Mouse (Mus musculus) natural killer cell, adult 2 months (primary cell): ENCODE measurements around the gene Gm5426.

Experiments used
- DNase-seq, 2 experiments: peaks; one replicate each; pipeline ENCODE4 v3.0.0; 2022; ENCODE audit warnings: low spot score in 2 of 2

The Gm5426 gene

DNA sequence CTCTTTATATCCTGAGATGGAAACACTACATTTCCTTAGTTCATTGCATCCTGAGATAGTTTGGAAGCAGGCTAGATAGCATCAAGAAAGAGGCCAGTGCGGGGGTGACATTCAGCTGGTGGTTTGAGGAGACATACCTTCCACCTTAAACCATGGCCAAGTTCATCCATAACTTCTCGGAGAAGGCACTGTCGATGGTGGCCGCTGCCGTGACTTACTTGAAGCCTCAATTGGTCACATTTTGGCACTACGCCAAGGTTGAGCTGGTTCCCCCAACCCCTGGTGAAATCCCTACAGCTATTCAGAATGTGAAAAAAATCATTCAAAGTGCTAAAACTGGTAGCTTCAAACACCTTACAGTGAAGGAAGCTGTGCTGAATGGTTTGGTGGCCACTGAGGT, at the start of gene Gm5426:
Gene Gm5426, plus strand, starts transcription at position 153 of the 400 bp plus-strand sequence.
- peak; percentile 20 to 30 for DNase-seq

DNA sequence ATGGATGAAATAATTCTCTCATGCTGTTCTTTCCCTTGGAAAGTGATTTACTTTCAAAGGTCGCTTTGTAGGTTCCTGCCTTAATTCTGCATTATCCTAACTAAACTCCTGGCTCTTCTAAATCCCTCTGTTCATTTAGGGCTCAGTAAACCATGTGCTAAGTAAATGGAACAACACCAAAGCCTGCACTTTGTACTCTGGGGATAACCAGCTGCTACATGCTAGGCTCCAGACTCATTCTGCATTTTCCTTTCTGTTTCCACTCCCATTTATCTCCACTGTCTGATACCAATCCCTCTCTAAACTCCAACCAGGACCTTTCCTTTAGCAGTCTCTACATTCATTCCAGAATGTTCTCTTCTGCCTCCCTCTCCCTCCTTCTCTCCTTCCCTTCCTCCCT, 46.7 kb upstream of the Gm5426 start:
- no peak for DNase-seq

DNA sequence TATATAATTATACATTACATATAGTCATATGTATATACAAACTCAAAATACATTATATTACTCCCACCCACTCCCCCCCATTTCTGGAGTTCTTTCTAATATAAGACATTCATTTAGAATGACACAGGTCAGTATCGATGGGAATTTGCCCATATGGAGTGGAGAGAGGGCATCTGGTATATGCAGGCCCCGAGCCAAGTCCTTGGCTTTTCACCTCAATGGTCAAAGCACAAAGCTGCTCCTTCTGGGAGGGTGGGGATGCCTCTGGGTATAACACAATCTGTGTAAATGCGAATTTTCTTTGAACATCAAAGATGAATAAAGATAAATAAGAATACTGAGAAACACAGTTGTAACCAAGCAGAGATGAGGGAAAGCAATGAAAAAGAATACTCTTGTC, 46.0 kb upstream of the Gm5426 start:
- DNase-seq, result no peak

DNA sequence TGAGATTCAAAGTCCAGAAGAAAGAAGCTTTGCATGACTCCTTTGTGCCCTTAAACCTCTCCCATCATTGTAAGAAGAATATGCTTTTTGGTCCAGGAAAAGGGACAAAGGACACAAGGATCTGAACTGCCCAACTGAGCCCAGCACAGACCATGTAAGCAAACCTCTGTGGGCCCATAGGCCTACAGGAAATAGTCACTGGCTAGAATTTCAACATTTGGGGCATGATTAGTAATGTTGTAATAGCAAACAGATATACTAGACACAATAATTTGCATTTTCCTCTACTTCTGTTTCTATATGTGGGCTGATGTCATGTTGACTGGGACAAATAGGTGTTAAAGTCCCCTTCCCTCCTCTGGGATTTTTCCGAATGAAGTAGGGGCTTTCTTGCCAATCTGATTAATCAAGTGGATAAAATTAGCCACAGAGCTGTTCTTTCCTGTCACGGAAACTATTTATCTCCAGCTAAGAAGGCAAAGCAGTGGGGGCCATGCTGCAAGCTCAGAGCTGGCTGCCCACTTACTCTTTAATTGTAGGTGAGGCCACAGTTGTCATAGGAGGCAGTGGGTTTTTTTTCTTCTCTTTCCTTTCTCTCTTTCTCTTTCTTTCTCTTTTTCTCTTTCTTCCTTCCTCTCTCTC, 42.4 kb upstream of the Gm5426 start:
- no peak for DNase-seq

DNA sequence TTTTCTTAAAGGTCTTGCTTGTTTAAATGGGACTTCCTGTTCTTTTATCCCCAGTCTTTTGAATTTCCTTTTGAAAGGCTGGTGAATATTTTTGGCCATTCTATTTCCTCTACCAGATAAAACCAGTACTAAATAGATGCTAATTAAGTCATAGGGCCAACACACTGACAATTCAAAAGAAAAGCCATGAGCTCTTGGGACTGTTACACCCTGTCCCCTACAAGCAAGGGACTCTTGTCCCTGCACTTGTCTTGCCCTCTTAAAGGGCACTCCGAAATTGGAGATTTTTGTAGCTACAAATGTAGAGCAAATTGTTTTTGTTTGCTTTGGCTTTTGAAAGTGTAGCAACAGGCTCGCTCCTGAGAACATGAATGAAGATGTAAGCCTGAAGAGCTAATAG, 41.8 kb upstream of the Gm5426 start:
- no peak for DNase-seq

DNA sequence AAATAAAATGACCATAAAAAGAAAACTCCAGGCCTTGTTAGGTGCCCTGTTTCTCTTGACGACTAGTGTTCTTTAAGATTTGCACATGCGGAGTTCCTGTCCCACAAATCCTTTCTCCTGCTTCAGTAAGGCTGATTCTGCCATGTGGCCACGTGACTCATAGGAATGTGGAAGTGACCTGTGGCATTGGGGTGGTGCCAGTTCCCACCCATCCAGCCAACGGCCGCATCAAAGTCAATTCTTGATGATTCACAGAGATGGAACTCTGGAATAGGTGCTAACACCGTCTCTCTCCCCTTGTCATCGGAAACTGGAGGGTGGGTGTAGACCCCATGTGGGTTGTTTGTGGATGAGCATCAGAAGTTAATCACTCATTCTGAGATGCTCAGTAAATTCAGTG, 39.7 kb upstream of the Gm5426 start:
- no peak for DNase-seq

DNA sequence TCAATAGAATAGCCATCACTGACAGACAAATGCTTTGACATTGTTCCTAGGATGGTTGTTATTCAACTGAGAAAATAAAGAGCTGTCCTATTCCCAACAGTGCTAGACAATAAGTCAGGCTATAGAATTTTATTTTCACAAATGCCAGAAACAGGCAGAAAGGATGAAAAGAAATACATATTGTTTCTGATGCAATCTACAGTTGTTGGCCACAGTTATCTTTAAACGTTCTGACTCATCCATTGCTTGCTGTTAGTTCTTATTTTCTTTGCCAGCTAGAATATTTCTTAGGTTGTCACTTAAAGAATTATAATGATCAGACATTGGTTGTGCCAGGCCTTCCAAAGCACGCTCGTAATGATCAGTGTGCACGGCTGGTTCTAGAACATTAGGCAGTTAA, 35.4 kb upstream of the Gm5426 start:
- no peak for DNase-seq

DNA sequence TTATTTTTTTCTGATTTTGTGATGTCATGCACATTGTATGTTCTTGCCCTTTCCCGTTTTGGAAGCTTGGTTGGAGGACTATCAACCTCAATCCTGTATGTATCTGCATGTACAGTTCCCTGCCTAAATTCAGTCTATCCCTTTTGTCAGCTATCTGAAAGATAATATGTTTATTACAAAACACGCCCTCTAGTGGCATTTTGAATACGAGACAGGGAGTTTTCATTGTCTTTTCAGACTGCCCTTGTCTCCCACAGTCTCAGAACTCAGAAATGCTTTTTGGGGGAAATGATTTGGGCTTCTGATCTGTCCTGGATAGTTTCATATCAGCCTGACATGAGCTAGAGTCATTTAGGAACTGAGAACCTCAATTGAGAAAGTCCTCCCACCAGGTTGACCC, 32.2 kb upstream of the Gm5426 start:
- DNase-seq, result no peak

DNA sequence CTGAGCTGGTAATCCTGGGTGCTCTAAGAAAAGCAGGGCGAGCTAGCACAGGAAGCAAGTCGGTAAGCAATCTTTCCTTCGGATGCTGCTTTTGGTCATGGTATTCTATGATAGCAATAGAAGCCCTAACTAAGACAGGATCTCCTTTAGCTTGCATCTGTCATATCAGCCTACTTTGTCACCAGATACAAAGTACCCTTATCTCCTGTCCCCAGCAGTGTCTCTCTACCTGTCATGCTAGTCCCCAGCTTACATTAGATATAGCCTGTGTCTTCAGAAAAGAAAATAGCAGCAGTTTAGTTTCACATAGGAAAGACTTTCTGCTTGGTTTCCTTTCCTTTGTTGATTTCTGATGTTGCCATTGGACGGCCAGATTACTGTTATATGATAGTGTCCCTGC, 31.8 kb upstream of the Gm5426 start:
- DNase-seq, result no peak

DNA sequence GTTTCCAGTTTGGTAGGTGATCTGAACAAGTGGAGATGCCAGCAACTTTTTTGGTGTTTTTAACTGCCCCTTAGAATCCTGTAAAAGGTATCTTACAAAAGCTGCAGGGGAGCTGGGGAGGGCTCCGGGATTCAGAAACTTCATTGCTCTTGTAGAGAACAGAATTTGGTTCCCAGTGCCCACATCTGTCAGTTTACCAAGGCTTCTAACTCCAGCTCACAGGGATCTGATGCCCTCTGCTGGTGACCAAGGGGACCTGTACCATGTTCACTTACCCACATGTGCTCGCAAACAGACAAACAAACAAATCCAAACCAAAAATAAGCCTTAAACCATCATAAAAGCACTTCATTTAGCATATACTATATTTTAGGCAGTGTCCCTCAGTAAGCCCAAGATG, 31.3 kb upstream of the Gm5426 start:
- DNase-seq, result no peak

DNA sequence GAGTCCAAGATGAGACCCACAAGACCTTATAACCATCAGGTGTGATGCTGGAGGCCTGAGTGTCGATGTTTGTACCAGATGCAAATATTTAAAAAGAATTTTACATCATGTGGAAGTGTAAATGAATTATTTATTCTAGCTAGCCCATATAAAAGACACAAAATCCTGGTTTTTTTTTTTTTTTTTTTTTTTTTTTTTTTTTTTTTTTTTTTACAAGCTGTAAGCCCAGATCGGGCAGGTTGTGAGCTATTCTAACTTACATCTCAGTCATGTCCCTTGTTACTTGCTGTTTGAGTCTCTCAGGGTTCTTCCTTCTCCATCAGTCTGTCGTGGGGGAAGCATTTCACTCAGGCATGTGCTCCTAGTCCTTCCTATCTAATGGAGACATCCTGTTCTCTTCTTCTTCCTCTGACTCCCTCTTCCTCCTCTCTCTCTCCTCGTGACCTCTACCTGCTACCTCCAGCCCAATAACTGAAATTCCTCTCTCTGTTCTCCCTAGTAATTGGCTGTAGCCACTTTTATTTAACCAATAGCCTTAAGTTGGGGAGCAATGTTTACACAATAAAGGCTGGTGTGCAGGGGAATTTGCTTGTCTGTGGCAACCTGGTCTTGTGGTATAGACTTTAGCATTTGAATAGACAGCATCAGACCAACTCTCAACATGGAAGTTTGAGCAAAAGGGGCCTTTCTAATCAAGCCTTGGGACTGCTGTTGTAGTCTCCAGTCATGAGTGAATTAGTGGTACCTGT, 29.3 kb upstream of the Gm5426 start:
- DNase-seq, result no peak

DNA sequence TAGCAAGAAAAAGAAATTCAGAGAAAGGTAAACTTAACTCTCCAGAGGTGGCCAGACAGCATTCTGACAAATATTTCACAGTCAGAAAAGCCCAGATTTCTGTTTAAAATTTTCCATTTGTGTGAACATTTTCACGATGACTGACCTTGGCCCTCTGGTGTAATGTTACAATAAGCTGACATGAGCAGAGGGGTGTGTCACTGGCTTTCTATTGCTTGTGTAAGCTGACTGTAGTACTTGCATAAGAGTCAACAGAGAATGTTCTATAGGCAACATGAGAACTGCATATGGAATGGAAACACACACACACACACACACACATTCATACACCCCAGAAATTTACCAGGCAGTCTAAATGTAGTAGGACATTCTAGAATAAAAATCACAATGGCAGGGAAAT, 28.6 kb upstream of the Gm5426 start:
- DNase-seq, result no peak

DNA sequence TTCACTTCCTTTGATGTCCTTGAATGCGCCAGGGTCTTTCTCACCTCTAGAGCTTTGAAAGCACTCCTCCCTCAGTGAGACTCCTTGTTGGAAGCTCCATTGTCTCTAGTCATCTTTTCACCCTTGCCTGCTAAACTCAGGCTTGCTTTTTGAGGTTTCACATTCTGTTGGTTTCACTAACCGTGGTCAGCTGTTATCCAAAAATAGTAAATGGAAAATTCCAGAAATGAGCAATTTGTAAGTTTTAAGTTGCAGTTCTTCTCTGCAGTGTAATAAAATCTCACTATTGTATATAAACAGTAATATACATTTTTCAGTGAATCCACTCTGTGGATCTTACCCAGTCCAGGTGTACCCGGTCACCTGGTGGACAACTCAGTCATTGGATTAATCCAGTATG, 21.1 kb upstream of the Gm5426 start:
- no peak for DNase-seq

DNA sequence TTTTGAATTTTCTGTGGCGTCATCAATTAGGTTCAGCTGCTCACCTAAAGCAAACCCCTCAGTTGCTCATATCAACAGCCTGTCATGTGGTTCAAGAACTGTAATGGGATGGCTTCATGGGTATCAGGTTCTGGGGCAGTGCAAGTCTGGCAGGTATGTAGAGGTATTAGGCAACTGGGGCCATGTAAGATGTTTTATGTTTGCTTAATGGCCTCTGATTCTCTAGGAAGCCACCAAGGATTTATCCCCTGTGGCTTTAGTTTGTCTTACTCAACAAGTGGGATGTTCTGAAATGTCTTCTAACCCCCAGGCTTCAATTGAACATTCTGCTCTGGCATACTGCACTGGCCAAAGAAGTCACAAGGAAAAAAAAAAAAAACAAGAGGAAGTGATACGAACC, 15.6 kb upstream of the Gm5426 start:
- no peak for DNase-seq

DNA sequence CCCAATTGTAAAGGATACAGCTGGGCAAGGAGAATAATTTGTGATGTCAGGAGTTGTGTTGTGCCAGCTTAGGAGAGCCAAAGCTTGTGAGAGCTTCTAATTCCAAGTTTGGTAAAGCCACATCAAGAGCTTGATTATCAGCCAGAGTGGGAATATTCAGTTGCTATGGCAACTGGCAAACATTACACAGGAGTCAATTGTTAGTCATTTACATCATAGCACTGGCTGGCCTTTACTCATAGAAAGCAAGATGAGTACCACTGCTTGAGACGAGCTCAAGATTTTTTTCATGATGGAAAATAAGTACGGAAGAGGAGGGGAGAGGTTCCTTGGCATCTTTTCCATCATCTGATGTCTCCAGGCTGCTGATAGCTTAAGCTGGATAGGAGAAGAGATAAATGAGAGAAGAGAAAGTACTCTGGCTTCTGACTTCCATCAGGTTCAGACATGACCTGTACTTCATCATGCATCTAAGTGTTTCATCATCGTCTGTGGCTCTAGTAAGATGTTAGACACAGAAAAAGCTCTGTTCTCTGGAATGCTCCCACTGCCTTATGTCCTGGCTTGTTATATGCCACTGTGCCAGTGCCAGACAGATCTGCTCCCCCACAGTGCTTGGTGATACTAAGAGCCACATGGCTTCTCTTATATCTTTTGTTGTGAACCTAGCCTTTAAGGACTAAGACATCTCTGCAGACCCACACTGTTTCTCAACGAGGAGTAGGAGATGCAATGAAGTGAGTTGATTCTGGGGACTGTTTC, 15.0 kb upstream of the Gm5426 start:
- no peak for DNase-seq

DNA sequence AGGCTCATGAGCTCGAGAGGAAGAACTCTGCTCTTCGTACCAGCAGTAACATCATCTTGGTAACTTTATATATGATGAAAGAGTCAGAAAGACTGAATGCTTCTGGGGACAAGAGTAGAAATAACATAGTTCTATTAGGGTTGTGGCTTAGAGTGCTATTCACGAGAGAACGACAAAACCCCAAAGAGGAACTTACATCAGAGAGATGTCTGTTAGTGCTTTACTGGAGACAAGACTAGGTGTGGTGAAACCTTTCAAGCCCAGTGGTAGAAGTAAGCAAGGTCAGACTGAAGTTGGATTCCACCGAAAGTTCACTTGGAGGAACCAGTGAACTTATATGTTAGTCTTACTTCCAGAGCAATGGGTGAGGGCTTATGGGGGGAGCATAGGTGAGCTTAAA, 12.5 kb upstream of the Gm5426 start:
- no peak for DNase-seq

DNA sequence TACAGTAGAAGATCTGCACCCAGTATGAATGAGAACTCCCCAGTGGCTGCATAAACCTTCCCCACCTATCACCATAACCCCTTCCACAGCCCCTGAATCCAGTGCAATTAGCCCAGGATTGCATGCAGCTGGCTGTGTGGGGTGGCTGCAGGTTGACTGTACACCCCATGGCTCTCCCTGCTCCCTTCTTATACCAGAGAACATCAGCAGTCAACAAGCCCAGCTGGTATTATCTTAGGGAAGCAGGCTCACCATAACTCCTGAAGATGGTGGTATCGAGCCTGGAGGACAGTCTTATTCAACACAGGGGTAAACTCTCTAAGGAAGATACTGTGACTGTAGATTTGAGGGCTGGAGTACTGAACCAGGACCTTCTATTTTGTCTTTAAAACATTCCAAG, 12.1 kb upstream of the Gm5426 start:
- DNase-seq, result no peak

DNA sequence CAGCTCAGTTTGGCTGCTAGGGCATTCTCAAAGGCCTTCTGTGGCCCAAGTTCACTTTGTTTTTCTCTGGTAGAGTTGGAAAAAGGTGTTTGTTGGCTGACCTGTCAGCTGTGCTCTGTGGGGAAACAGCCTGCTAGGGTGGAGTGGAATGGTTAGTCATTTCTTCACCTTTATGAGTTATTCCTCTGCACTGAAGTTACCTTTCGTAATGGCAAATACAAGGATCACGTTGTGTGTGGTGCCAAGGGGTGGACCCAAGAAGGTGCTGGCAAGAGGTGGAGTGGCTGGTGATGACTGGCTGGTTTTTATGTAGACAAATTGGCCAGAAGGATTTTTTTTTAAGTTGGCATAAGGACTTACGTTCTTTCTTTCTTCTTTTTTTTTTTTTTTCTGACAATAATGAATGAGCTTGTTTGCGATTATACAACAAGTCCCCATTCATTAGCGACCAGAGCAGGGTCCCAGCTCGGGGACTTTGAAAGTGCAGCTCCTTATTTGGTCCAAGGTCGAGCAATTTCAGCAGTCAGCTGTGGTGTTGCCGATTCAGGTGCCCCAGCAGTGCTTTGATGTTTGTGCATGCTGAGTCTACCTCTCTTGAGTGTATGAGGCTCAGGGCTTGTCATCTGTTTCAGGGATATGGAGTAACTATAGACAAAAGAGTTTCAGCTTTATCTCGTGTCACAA, 10.5 kb upstream of the Gm5426 start:
- no peak for DNase-seq

DNA sequence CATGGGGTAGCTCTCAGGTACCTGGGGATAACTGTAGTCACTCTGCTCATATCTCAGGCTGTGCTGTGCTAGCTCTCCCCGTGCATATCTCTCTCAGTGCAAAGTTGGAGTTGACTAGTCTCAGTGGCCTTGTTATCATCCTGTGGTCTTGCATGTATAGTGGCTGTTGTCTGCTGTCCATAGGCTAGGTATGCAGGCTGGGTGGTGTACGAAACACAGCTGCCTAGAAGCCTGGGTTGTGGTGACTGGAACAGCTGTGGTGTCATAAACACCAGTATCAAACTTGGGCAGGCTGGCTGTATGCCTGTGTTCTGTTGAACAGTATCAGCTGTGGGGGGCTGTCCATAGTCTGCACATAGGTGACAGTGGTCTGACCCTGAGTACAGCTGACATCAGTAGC, 7.2 kb upstream of the Gm5426 start:
- no peak for DNase-seq

DNA sequence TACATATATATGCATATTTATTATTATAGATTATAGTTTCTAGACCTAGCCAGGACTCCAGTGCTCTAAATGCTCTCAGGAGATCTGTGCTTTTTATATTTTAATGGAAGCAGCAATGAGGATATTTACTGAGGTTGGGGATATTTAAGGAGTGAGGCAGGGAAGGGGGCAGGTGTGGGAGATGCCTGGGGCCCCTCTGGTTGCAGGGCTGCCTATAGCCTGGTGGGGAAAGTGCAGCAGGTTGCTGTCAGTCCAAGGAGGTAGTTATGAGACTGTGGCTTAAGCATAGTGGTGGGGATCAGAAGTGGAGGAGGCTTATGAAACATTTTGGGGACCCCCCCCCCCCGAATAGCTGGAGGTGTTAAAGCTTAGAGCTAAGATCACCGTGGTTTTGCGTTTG, 6.0 kb upstream of the Gm5426 start:
- DNase-seq, result no peak

DNA sequence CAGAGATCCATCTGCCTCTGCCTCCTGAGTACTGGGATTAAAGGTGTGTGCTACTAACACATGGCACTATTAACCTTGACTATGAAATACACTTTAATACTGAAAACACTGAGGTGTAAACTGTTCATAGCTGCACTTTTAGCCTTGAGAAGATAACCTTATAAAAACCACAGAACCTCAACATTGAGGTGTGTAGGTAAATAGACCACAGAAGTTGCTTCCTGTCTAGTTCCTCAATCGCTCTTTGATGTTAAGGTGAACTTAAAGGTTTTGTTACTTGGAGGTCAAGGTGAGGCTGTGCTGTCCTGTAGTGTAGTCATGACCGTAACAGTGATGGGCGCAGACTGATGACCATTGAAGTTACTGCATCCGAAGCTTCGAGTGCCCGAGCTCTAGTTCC, 5.3 kb upstream of the Gm5426 start:
- no peak for DNase-seq

DNA sequence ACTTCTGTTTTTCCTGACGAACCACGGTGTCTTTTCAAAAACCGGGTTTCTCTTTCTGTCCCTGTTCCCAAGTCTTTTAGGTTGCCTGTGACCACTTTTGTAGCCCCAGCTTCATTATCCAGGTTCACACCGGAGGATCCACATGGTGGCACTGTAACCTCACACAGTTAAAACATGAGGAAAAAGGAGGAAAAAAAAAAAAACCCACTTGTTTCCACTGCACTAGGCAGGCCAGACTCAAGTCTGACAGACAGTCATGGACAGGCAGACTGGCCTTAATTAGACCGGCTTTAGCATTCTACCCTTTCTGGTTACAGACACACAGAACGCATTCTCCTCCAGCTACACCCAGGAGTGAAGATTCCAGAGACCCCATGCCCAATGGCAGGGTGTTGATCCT, 4.2 kb upstream of the Gm5426 start:
- peak in 1 of 2 experiments; percentile 26 for DNase-seq
